Mouse (Mus musculus) midbrain, embryonic 14.5 days (tissue): ENCODE measurements around the gene Sart1. TPM values are rescaled to one million over a fixed set of nuclear protein-coding genes. Genes with fewer than 3 reads are reported as not detected.
"Not testable (repeated sequence)": the region's sequence is repeated elsewhere in the genome, so short reads cannot be mapped to it uniquely, and the experiment has no call there.

Source experiments
- ATAC-seq: fragments of 200-750 bp; cut with Nextera tagmentation; 2 replicates; pipeline ENCODE4 v1.8.0; 2017; ENCODE audit warnings: moderate number of reproducible peaks, moderate library complexity; ENCODE audit not compliant: low FRiP score, low TSS enrichment
- DNase-seq: peaks from one replicate; pipeline ENCODE4 v3.0.0-alpha.2; 2015
- H3K27ac ChIP-seq: fragments of 300-500 bp; sonication (generic); replicated peaks from 2 replicates; pipeline ENCODE4 v1.5.1; 2014; ENCODE audit warnings: mild to moderate bottlenecking, low read depth, low read length, moderate library complexity
- H3K27me3 ChIP-seq: fragments of 300-500 bp; sonication (generic); 2 replicates; pipeline ENCODE4 v1.6.1; 2014; ENCODE audit warnings: low read length, control low read depth, mixed read lengths; ENCODE audit not compliant: control insufficient read depth, insufficient read depth
- H3K36me3 ChIP-seq: fragments of 300-500 bp; sonication (generic); 2 replicates; pipeline ENCODE4 v1.6.1; 2014; ENCODE audit warnings: low read length, control low read depth; ENCODE audit not compliant: control insufficient read depth, insufficient read depth
- H3K4me1 ChIP-seq: fragments of 300-500 bp; sonication (generic); 2 replicates; pipeline ENCODE4 v1.6.1; 2014; ENCODE audit warnings: mild to moderate bottlenecking, antibody characterized with exemption, low read length, control low read depth; ENCODE audit not compliant: control insufficient read depth, insufficient read depth
- H3K4me2 ChIP-seq: fragments of 300-500 bp; sonication (generic); 2 replicates; pipeline ENCODE4 v1.6.1; 2014; ENCODE audit warnings: mild to moderate bottlenecking, low read length, moderate library complexity
- H3K4me3 ChIP-seq: fragments of 300-500 bp; sonication (generic); replicated peaks from 2 replicates; pipeline ENCODE4 v1.5.1; 2014; ENCODE audit warnings: low read depth, low read length
- H3K9ac ChIP-seq: fragments of 300-500 bp; sonication (generic); replicated peaks from 2 replicates; pipeline ENCODE4 v1.6.1; 2014; ENCODE audit warnings: mild to moderate bottlenecking, low read length, moderate library complexity
- H3K9me3 ChIP-seq: fragments of 300-500 bp; sonication (generic); 2 replicates; pipeline ENCODE4 v1.6.1; 2016; ENCODE audit warnings: low read length, control low read depth, mixed read lengths; ENCODE audit not compliant: control insufficient read depth
- WGBS: fragments of 180-500 bp; shearing (Covaris S2); extraction: QIAGEN DNeasy Blood & Tissue Kit; methylation state at CpG from one replicate; pipeline ENCODE4 v1.1.7; 2014; 5-methylcytosine and 5-hydroxymethylcytosine counted together
- polyA plus RNA-seq: library from polyadenylated mRNA; unstranded; fragments of >200 nt; fragmentation: Nextera tagmentation; extraction: Ambion mirVana; gene quantifications from 2 replicates; pipeline ENCODE4 v1.2.1, GENCODE M21; 2014

The Sart1 gene
- polyA plus RNA-seq, 1 experiment from 2014 or later, result 57.1 TPM

DNA sequence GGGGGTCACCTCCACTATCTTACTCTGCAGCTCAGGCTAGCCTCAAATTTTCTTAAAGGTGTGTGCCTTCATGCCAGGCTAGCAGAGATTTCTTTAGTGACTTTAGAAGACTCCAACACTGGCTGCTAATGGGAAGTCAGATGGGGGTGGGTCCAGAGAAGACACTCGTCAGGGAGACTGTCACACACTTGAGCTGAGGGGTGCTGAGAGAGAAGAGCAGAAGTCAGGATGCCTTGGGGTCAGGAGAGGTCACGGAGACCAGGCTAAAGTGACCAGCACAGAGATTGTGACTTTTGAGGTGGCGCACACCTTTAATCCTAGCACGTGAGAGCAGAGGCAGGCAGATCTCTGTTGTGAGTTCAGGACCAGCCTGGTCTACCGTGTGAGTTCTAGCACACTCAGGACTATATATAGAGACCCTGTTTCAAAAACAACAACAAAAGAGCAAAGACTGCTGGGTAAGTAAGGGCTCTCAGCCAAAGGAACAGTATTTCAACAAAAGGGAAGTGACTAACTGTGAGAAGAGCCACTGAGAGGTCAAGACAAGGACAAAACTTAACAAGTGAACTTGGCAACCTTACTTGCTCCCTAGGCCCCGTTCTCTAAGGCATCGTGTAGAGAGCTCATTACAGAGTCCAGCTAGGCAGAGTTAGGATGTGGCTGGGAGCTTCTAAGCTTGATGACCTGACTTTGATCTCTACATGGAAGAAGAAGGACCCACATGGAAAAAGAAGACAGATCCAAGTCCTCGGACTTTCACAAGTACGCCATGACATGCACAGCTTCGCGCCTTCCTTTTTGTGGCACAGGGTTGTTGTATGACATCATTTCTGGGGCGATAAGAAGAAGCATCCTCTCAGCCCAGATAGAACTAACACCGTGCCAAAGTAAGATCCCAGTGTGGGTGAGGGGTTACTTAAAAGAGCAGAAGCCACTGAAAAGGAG lies 19.8 kb upstream of the Sart1 start:
- H3K4me3 ChIP-seq, result 0 out of 2 replicates have a peak overlapping the region, but pooled peaks have one; percentile 60
- no peaks in the 10 kb centered on the region for H3K36me3 ChIP-seq
- peaks cover 12% of the 10 kb centered on the region; the same call in 1 of the 2 replicates for H3K4me1 ChIP-seq
- no peaks in the 10 kb centered on the region for H3K27me3 ChIP-seq
- 0 out of 2 replicates have a peak overlapping the region, but pooled peaks have one; percentile 16 for H3K9ac ChIP-seq
- no peaks in the 10 kb centered on the region for H3K9me3 ChIP-seq
- ATAC-seq (no peak), DNase-seq (no peak)
- H3K4me2 ChIP-seq, result 0 out of 2 replicates have a peak overlapping the region, but pooled peaks have one; percentile 83
- no peak overlapping the region for H3K27ac ChIP-seq
- 91% methylated on average over 13 of the region's 13 CpGs for WGBS

DNA sequence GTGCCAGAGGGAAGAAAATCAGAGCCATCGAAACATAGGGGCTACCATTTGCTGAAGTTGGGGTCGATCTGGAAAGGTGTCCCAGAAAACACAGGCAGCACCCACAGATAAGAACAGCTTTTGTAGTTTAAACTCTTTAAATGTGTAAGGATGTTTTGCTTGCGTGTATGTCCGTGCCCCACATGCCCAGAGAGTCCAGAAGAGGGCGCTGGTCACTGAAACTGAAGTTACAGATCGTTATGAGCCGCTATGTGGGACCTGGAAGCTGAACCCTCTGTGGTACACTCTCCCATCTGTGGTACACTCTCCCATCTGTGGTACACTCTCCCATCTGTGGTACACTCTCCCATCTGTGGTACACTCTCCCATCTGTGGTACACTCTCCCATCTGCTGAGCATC lies 18.6 kb upstream of the Sart1 start:
- H3K27me3 ChIP-seq, result no peaks in the 10 kb centered on the region
- ATAC-seq (no peak; the same call in 1 of the 2 replicates), DNase-seq (peak; percentile 82)
- peak overlapping the region; percentile 87 for H3K27ac ChIP-seq
- no peaks in the 10 kb centered on the region for H3K36me3 ChIP-seq
- WGBS, result 17% methylated on average over 7 of the region's 7 CpGs
- no peaks in the 10 kb centered on the region for H3K9me3 ChIP-seq
- H3K9ac ChIP-seq, result peak overlapping the region; percentile 78
- peak overlapping the region; percentile 60 for H3K4me3 ChIP-seq
- peak overlapping the region; percentile 83 for H3K4me2 ChIP-seq
- peaks cover 12% of the 10 kb centered on the region; the same call in 1 of the 2 replicates for H3K4me1 ChIP-seq

DNA sequence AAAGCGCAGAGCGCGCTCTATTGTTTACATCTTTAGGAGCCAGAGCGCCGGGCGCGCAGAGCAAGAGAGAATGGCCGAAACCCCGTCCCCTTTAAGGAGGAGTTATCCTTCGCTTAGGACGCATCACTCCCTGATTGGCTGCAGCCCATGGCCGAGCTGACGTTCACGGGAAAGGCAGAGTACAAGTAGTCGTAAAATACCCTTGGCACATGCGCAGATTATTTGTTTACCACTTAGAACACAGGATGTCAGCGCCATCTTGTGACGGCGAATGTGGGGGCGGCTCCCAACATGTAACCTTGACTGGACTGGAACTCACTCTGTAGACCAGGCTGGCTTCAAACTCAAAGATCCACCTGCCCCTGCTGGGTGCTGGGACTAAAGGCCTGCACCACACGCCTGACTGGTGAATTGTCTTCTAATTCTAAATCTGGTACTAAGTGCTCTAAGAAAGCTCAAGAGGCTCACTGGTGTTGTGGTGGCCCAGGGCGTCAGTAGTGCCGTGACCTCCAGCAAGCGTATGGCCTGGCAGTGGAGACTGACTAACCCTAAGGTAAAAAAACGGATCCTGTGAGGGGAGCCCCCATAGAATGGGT lies 18.1 kb upstream of the Sart1 start:
- H3K36me3 ChIP-seq, H3K27me3 ChIP-seq, H3K9me3 ChIP-seq: not testable (repeated sequence)
- H3K4me1 ChIP-seq, result peaks cover 12% of the 10 kb centered on the region; the same call in 1 of the 2 replicates
- DNase-seq (peak; percentile 53), ATAC-seq (peak; percentile 80; the same call in 1 of the 2 replicates)
- peak overlapping the region; percentile 83 for H3K4me2 ChIP-seq
- H3K27ac ChIP-seq, result peak overlapping the region; percentile 87
- H3K9ac ChIP-seq, result peak overlapping the region; percentile 78
- WGBS, result 19% methylated on average over 22 of the region's 25 CpGs
- H3K4me3 ChIP-seq, result peak overlapping the region; percentile 60

DNA sequence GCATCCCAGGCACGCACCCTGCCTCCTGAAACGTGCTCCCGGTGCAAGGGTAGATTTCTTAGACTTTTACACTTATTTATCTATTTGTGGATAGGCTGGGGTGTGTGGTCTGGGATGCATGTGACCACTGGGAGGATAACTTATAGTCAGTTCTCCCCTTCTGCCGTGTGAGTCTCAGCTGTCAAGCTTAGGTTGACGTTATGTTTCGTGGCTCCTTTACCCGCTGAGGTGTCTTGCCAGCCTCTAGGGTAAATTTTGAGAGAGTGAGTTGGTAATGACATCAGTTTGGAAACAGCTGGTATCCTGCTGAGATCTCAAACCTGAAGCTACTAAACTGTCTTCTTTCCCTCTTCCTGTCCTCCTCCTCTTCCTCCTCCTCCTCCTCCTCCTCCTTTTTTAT lies 17.4 kb upstream of the Sart1 start:
- no peak for ATAC-seq
- Histone ChIP-seq H3K4me2 (peak overlapping the region; percentile 57), H3K27ac (0 out of 2 replicates have a peak overlapping the region, but pooled peaks have one; percentile 32), H3K36me3 (no peaks in the 10 kb centered on the region), H3K9ac (no peak overlapping the region; the same call in 1 of the 2 replicates), H3K9me3 (no peaks in the 10 kb centered on the region), H3K27me3 (no peaks in the 10 kb centered on the region), H3K4me1 (peaks cover 12% of the 10 kb centered on the region; the same call in 1 of the 2 replicates), H3K4me3 (peak overlapping the region; percentile 31)
- 31% methylated on average over 7 of the region's 7 CpGs for WGBS
- DNase-seq, result peak; percentile 19

DNA sequence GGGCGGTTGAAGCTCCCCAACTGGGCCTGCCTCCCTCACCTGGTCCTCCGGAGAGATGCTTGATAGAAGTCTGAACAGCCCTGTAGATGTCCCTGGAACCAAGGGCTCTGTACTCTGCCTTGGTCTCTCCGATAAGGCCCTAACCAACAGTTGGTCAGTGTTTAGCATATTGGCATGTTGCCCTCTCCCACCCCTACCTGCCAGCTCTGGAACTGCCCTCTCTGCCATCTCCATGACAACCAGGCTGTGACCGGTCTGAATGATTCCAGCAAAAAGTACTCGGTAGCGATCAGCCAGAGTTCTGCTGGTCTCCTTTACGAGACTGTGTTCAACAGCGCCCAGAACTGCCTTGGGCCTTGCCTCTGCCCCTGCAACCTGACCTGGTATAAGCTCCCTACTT lies 13.8 kb upstream of the Sart1 start, which contains the start of gene Tsga10ip:
Gene Tsga10ip, minus strand, starts transcription at position 234 of the 400 bp plus-strand sequence.
- Histone ChIP-seq H3K9ac (no peak within 1 kb of the TSS), H3K4me1 (peaks cover 4% of the 10 kb centered on the region; the same call in 1 of the 2 replicates), H3K27me3 (no peaks in the 10 kb centered on the region), H3K27ac (no peak within 1 kb of the TSS), H3K9me3 (no peaks in the 10 kb centered on the region), H3K4me2 (no peak within 1 kb of the TSS), H3K4me3 (no peak within 1 kb of the TSS), H3K36me3 (no peaks in the 10 kb centered on the region)
- ATAC-seq (no peak), DNase-seq (no peak)
- WGBS, result 73% methylated on average over 8 of the region's 8 CpGs

DNA sequence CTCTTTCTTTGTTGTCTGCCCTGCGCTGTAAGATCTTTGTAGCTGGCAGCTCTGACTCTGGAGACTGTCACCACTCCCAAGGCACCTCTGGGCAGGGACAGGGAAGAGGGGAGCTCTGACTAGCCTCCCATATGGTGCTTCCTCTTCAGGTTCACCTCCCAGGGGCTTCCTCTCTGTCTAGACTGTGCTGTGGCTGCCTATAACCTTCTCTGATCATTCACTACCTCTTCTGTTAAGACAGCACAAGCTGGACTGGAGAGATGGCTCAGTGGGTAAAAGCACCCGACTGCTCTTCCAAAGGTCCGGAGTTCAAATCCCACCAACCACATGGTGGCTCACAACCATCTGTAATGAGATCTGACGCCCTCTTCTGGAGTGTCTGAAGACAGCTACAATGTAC lies 12.6 kb upstream of the Sart1 start:
- H3K4me3 ChIP-seq, result not testable (repeated sequence)
- 67% methylated on average over 4 of the region's 4 CpGs for WGBS

DNA sequence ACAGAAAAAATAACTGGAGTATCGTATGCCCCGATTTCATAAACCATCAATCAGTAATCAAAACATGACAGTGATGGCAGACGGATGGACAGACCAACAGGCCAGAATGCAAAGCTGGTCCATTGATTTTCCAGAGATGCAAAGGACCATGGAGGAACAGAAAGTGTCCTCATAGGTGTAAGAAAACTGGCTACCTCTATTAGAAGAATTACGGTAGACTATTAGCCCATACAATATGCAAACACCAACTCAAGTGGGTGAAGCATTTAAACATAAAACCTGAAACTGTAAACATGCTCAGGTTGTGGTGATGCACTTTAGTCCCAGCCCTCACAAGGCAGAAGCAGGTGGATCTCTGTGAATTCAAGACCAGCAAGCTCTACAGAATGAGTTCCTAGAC lies 6.9 kb upstream of the Sart1 start:
- DNase-seq, result no peak
- 71% methylated on average over 4 of the region's 4 CpGs for WGBS

More for the DNA sequence above, 12.6 kb upstream of the Sart1 start:
- not testable (repeated sequence) for H3K4me2 ChIP-seq, H3K27ac ChIP-seq, DNase-seq, H3K9ac ChIP-seq, ATAC-seq, H3K27me3 ChIP-seq, H3K9me3 ChIP-seq, H3K36me3 ChIP-seq, H3K4me1 ChIP-seq

DNA sequence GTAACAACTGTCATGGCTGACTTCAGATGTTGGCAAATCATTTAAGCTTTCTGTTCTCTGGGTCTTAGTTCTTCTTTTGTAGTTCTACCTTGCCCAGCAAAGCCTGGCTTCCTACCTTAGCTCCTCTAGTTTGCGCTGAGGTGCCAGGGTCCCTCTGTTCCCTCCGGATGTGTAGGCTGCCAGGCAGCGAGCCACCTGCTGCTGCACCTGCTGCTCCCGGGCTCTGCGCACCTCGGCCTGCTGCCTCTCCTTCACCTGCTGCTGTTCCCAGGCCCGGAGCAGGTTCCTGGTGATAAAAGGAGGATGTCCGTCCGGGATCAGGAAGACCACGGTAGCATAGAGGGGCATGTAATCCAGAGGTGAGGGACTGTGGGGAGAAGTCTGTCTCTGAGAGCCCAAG lies 5.7 kb upstream of the Sart1 start:
- no peak for ATAC-seq
- Histone ChIP-seq H3K9ac (no peak overlapping the region), H3K4me2 (no peak overlapping the region), H3K27me3 (no peaks in the 10 kb centered on the region), H3K4me3 (no peak overlapping the region), H3K27ac (no peak overlapping the region), H3K9me3 (no peaks in the 10 kb centered on the region), H3K36me3 (no peaks in the 10 kb centered on the region), H3K4me1 (peaks cover 13% of the 10 kb centered on the region)
- 62% methylated on average over 10 of the region's 10 CpGs for WGBS
- DNase-seq, result no peak

More for the DNA sequence above, 6.9 kb upstream of the Sart1 start:
- H3K4me3 ChIP-seq, result no peak overlapping the region
- no peaks in the 10 kb centered on the region for H3K27me3 ChIP-seq
- H3K27ac ChIP-seq, result no peak overlapping the region
- no peaks in the 10 kb centered on the region for H3K36me3 ChIP-seq
- no peak for ATAC-seq
- H3K9ac ChIP-seq, result no peak overlapping the region
- H3K4me2 ChIP-seq, result no peak overlapping the region
- H3K4me1 ChIP-seq, result peaks cover 1% of the 10 kb centered on the region
- no peaks in the 10 kb centered on the region for H3K9me3 ChIP-seq
